Mouse (Mus musculus) A20 (cell line): ENCODE data around the gene Ubald1.
A peak's percentile ranks its signal among the peaks of the same experiment; 100 is the strongest.

Experiments
- DNase-seq: peaks from one replicate; pipeline ENCODE4 v3.0.0-alpha.2; 2011; ENCODE audit warnings: low read depth, low spot score

Ubald1 gene

GRCm38 (mm10) chr16:4880136-4880825, at the start of gene Ubald1:
TSS of gene Ubald1 (minus strand) at chr16:4880315.
- peak; percentile 99 for DNase-seq

- no peak for DNase-seq
These were observed 48.4 kb upstream of the Ubald1 start for GRCm38 (mm10) chr16:4928474-4928873.

GRCm38 (mm10) chr16:4927967-4928366, 47.9 kb upstream of the Ubald1 start:
- no peak for DNase-seq

GRCm38 (mm10) chr16:4923996-4924395, 43.9 kb upstream of the Ubald1 start:
- no peak for DNase-seq

GRCm38 (mm10) chr16:4922481-4922880, 42.4 kb upstream of the Ubald1 start:
- DNase-seq, result no peak

- no peak for DNase-seq
These were observed 40.4 kb upstream of the Ubald1 start for GRCm38 (mm10) chr16:4920556-4920955.

- no peak for DNase-seq
These were observed 36.5 kb upstream of the Ubald1 start for GRCm38 (mm10) chr16:4916608-4917007.

GRCm38 (mm10) chr16:4915931-4916330, 35.8 kb upstream of the Ubald1 start:
- DNase-seq, result no peak

GRCm38 (mm10) chr16:4913783-4914735, 33.9 kb upstream of the Ubald1 start:
- peak; percentile 62 for DNase-seq

- no peak for DNase-seq
These were observed 33.0 kb upstream of the Ubald1 start for GRCm38 (mm10) chr16:4912907-4913782.

GRCm38 (mm10) chr16:4912074-4912648, 32.0 kb upstream of the Ubald1 start:
- no peak for DNase-seq

GRCm38 (mm10) chr16:4910758-4911157, 30.6 kb upstream of the Ubald1 start:
- DNase-seq, result no peak

GRCm38 (mm10) chr16:4909745-4910144, 29.6 kb upstream of the Ubald1 start:
- DNase-seq, result peak; percentile 57

GRCm38 (mm10) chr16:4907972-4908371, 27.9 kb upstream of the Ubald1 start:
- DNase-seq, result peak; percentile 91

- DNase-seq, result no peak
These were observed 27.3 kb upstream of the Ubald1 start for GRCm38 (mm10) chr16:4907386-4907785.

GRCm38 (mm10) chr16:4906559-4906958, 26.4 kb upstream of the Ubald1 start:
- no peak for DNase-seq

GRCm38 (mm10) chr16:4905591-4905990, 25.5 kb upstream of the Ubald1 start:
- no peak for DNase-seq

GRCm38 (mm10) chr16:4904878-4905277, 24.8 kb upstream of the Ubald1 start:
- DNase-seq, result no peak

GRCm38 (mm10) chr16:4903491-4904102, 23.5 kb upstream of the Ubald1 start:
- DNase-seq, result no peak

GRCm38 (mm10) chr16:4902390-4902789, 22.3 kb upstream of the Ubald1 start:
- no peak for DNase-seq

- DNase-seq, result no peak
These were observed 21.1 kb upstream of the Ubald1 start for GRCm38 (mm10) chr16:4901167-4901566.
